Mouse (Mus musculus) heart, adult 9 months (tissue): ENCODE data around the gene Bpi.

ENCODE experiments used
- DNase-seq, 2 experiments: peaks; one replicate each; pipeline ENCODE4 v3.0.0; 2022; ENCODE audit warnings: low spot score in 2 of 2

The Bpi gene

GRCm38 (mm10) chr2:158285655-158286054 lies 27.8 kb downstream of the Bpi start:
- no peak for DNase-seq

GRCm38 (mm10) chr2:158295700-158296099 lies 37.8 kb downstream of the Bpi start:
- DNase-seq, result no peak

DNA sequence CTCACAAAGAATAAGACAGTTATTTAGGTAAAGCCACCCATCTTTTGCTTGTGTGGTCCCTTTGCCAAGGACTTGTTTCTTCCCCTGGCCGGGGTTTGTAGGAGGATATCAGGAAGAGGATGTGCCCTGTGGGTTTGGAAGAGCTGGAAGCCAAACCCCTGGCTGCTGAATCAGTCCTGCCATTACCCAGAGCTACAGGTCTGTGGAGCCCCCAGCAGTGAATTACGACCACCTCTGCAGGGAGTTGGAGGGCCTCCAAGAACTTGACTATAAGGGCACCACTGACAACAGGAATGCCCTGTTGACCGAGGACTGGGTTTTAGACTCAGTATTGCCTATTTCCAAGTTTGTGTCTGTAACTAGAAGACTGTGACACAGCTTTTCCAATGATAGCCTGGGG lies 41.3 kb downstream of the Bpi start:
- DNase-seq, result no peak

DNA sequence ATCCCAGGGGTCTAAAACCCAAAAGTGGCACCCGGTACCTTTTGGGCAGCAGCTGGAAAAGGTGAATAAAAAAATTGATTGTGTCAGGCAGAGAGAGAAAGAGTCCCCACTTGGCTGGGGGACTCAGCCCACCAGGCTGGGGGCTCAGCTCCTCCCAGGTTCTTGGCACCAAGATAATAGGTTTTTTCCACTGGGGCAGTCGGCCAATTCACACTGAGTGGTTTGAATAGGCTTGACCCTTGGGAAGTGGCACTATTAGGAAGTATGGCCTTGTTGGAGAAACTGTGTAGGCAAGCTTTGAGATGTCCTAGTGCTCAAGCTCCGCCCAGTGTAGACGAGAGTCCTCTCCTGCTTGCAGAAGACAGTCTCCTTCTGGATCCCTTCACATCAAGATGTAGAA lies 41.8 kb downstream of the Bpi start:
- DNase-seq, result no peak

GRCm38 (mm10) chr2:158302807-158303206 lies 44.9 kb downstream of the Bpi start:
- no peak for DNase-seq

- DNase-seq, result peak; percentile 54 to 67
Measured at GRCm38 (mm10) chr2:158305948-158306695, 48.2 kb downstream of the Bpi start, which contains the start of gene Lbp. Gene Lbp (plus strand): TSS chr2:158306493.

DNA sequence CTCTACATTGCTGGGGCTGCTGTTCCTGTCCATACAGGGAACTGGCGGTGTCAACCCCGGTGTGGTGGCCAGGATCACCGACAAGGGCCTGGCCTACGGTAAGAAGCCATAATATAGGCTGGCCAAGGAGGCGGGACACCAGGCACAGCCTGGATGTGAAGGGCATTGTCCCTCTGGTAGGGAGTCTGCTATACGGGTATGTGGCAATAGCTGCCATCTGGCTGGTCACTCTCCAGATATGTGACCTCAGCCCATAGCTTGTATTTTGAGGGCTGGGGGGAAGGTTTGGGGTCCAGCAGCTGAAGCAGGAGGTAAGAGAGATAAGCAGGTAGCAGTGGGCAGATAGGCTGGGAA lies 48.8 kb downstream of the Bpi start:
- no peak for DNase-seq

- no peak for DNase-seq
Measured at GRCm38 (mm10) chr2:158308276-158308675, 50.4 kb downstream of the Bpi start.

DNA sequence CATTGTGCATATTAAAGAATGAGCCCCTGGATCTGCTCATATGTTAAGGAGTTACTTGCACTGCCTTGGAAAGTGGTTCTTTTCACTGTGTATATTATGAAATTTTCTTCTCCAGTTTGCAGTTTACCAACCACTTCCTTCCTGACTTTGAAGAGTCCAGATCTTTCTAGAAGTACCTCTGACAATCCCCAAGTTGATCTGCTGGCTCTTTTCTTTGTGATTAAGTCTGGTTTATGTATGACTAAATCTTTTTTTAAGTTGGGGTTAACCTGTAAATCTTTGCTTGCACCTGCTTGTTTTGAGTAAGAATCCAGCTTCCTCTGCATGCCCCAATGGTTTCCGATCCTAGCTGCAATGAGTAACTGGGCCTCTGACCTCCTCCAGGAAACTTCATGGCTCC lies 55.2 kb downstream of the Bpi start:
- no peak for DNase-seq

DNA sequence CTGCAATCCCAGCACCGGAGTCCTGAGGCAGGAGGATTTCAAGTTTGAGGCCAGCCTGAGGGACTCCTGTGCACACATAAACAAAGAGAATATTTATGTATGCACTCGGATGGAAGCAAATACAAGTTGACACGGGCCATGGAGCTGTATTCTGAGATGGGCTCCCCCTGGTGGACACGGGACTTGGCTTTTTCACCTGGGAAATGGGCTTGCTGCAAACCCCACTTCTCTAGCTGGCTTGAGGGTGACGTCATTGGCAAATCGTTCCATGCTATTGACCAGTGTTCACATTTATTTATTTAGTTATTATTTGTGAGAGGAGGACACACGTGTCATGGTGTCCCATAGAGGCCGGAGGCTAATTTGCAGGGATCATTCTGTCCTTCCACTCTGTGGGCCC lies 58.5 kb downstream of the Bpi start:
- no peak for DNase-seq

- DNase-seq, result no peak
Measured at GRCm38 (mm10) chr2:158317026-158317425, 59.1 kb downstream of the Bpi start.

DNA sequence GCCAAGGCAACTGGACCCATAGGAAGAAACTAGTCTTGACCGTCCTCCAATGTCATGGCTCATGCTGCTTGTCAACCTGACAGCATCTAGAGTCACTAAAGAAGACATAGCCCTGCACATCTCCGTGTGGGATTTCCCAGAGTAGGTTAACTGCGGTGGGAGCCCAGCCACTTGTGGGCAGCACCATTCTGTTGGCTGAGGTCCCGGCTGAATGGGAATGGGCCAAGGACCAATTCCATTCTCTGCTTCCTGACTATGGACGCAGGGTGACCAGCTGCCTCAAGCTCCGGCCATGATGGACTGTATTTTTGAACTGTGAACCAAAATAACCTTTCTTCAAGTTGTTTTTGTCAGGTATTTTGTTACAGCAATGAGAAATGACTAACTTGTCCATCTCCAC lies 63.7 kb downstream of the Bpi start:
- no peak for DNase-seq

GRCm38 (mm10) chr2:158322845-158323244 lies 65.0 kb downstream of the Bpi start:
- no peak for DNase-seq

- no peak for DNase-seq
Measured at GRCm38 (mm10) chr2:158324531-158325190, 66.8 kb downstream of the Bpi start.

GRCm38 (mm10) chr2:158325609-158326008 lies 67.7 kb downstream of the Bpi start:
- no peak for DNase-seq
